Mouse (Mus musculus) layer of hippocampus, postnatal 36 days (tissue): ENCODE measurements around the gene Btd. TPM values are rescaled to one million over a fixed set of nuclear protein-coding genes. Genes with fewer than 3 reads are reported as not detected.

ENCODE experiments used
- DNase-seq, 2 experiments: peaks; one replicate each; pipeline ENCODE4 v3.0.0; 2022
- total RNA-seq, 2 experiments: library from RNA; stranded (reverse); gene quantifications; 2 replicates each; pipeline ENCODE4 v1.2.3; 2021

Btd gene
- total RNA-seq, 2 experiments from 2014 or later = 9.5 to 10.9 TPM

DNA sequence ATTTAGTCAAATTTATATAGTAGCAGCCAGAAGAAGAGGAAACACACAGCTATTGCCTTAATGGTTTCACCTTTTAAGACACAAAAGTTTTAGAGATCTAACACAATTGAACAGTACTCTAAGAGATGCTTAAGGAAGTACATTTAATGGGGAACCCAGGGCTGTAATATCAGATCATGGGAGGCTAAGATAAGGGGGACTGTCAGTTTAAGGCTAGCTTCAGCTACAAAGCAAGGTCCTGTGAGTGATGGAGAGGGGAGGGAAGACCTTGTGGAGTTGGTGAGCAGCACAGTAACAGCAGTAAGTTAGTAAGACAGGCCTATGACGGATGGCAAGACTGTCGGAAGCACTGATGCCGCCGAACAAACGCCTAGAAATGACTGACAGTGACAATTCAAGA, 76.5 kb downstream of the Btd start:
- DNase-seq = no peak

Other genes starting within 250 kb of the Btd start
- gene Sh3bp5, start 204.9 kb upstream of the Btd start, total RNA-seq = 100 to 1,000 TPM; 157 to 168 TPM
- gene Eaf1, start 146.6 kb upstream of the Btd start, total RNA-seq = 10 to 100 TPM; 14.5 to 16.3 TPM
- gene Mettl6, start 146.0 kb upstream of the Btd start, total RNA-seq = 10 to 100 TPM; 25.0 to 29.4 TPM
- gene Colq, start 49.7 kb upstream of the Btd start, total RNA-seq = under 1 TPM; 0.15 to 0.35 TPM
- not detected for gene Gm49387, start 150 bp upstream of the Btd start, total RNA-seq
- 1 to 10 TPM; 6.6 to 9.8 TPM for gene Hacl1, start 258 bp downstream of the Btd start, total RNA-seq
- gene Ankrd28, start 189.6 kb downstream of the Btd start, total RNA-seq = 10 to 100 TPM; 53.5 to 55.2 TPM